Mouse (Mus musculus) heart, postnatal 4 days (tissue): ENCODE data around the gene Fam89b. TPM values are rescaled to one million over a fixed set of nuclear protein-coding genes. Genes with fewer than 3 reads are reported as not detected.

Experiments used
- DNase-seq: peaks from one replicate; pipeline ENCODE4 v3.0.0; 2021
- total RNA-seq, 2 experiments: library from RNA; stranded (reverse); gene quantifications; 2 replicates each; pipeline ENCODE4 v1.2.3; 2021

The Fam89b gene
- total RNA-seq, 2 experiments from 2014 or later, result 48.3 to 49.0 TPM

DNA sequence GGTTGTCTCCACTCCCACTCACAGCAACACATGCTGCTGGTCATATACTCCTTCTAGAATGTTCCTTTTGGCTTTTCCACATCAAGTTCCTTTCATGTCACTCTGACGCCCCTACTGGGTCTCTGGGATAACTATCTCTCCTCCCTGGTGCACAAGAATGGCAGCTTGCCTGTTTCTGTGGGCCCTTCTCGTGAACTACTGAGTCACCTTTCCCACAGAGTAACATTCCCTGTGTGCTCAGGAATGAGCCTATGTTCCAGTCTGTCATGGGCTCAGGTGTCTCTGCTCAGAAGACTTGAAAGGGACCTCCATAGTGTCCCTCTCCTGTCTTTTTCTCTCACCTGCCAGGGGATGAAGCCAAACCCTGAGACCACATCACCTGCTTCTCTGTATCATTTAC lies 10.0 kb upstream of the Fam89b start:
- no peak for DNase-seq

DNA sequence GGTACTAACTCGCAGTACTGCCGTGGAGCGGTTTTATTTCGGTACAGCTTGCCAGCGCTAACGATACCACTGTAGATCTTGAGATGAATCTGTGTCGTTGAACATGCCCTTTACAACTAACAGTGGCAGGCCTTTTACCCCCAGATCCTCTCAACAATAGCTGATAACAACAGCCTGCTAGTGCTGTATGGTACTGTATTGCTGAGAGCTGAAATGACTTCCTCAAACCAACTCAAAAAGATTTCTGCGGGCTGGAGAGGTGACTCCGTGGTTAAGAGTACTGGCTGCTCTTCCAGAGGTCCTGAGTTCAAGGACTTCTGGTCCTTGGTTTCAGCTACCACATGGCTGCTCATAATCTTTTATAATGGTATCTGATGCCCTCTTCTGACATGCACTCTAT lies 4.9 kb upstream of the Fam89b start:
- DNase-seq, result no peak

DNA sequence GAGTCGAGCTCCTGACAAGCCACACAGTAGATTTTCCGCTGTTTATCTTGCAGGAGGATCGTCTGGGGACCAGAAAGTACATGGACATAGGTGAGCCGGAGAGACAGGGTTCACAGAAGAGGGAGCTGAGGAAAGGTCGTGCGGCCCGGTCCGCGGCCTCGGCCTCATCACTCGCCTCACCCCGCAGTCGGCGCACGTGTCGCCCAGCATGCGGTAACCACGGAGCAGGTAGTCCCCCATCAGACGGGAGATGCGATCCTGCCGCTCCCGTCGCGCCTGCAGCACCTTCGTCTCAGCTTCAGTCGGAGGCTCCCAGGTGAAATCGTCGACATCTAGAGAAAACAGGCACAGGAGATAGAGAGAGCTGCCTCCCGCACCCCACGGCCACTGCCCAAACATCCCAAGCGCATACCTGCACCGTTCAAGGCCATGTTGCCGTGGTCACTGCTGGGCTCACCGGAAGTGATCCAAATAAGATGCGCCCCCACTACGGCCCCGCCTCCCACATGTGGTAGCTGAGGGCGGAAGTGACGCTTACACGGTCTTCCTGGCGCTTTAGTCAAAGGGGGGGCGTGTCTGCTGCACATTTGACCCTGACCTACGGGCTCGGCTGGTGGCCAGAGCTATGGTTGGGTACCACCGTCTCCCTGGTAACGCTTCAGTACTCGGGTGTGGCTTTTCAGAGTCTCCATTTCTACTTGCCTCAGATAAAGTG lies 2.0 kb upstream of the Fam89b start:
- DNase-seq, result peak; percentile 94

DNA sequence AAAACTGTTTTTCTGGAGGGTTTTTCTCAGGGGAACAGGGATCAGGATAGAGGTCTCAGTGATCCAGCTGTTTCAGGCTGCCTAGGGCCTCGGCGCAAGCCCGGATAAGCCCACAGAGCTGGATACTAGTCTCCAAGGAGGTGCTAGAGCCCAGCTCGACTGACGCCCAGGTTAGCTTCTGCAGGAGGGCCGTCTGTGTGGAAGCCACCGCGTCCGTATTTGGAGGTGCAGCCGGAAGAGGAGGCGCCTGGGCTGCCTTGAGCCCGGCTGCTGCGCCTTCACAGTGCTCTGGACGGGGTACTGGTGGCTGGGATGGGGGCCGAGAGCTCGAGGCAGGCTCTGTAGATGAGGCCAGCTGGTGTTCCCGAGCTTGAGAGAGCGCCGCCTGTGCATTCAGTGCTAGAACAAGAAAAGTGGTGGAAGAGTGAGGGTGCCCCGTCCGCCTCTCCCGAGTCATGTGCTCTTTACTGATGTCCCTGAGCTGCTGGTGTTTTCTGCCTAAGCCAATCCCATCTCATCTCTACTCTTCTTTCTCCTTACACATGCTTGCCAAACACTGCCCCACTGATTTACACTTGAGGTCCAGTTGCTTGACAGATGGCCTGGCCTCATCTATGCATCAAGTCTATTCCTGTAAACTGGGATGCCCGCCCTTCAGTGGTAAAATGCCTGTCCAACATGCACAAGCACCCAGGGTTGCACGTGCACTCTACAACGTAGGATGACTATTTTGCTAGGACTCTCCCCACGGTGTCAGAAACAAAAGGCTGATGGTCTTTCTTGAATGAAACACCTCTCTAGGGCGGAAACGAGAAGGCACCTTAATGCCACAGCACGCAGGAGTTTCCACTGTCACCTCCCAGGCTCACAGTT lies 1.1 kb upstream of the Fam89b start:
- peak; percentile 53 for DNase-seq

DNA sequence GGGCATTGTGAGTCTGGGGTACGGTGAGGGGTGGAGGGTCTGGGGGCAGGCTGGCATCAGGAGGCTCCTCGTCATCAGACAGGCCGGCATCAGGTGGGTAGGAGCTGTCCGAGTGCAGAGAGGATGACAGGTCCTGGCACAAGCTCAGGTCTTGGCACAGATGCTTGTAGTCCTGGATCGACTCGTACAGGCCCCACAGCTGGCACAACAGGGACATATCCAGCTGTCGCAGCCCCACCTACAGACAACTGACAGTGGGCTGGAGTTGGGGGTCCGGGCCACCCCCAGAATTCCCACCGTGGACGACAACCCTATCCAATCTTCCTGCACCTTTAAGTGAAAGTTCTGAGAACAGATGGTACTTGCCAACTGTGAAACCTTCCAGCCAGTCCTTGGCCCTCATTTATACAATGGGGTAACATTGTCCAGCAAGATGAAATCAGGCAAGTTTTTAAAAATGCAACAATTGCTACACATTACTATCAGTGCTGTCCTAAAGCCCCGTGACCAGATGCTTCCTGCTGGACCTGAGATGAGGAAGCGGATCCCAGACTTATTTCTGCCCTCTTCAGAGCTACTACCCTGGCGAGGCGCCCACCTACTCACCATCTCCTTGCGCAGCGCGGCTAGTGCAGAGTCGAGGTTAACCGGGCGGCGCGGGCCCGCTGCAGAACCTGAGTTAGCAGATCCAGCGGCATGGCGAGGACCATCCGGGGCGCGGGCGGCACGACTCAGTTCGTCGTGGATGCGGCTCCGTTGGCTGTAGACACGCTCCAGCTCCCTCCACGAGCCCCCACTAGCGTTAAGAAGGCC lies 616 bp downstream of the Fam89b start:
- peak; percentile 74 for DNase-seq

DNA sequence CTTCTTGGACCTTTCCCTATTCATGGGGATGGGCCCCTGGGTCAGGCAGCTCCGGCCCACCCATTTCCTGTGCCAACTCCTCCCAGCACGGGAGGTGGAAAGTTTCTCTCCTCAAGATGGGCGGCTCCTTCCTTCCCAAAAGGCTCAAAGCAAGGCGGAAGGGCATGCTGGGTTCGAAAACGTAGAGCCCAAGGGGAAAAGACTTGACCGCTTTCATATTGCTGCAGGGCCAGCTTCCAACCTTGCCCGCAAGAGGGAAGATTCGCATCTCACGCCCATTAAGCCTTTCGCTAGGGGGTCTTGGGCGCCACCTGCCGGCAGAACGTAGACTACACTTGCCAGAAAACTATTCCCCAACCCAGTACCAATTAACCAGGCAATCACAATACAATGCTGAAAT lies 1.8 kb downstream of the Fam89b start:
- peak; percentile 95 for DNase-seq

DNA sequence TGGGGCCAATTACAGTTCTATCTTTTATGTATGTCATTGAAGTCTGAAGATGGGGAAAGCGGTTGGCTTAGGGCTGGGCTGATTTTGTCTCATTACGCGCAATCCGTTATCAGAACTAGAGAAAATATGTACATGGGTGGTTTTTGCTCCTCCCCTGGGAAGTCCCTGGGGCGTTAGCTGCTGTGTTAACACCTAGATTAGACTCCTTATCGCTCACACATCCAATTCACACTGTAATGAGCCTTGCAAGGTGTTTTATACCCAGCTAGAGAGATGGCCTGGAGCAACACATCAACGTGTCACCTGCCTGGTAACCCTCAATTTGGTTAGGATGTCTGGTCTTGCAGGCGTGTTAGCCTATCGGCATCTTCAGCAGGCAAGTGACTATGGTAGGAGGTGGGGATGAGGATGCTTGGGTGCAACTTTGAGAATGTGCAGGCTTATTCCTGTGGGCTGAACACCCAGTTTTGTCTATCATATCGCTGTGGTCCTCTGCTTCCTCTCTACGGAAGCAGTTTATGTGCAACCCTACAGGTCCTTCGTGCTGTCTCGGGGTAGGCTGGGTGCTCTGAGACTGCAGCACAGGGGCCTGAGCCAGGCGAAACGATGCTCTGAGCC lies 2.4 kb downstream of the Fam89b start:
- DNase-seq, result no peak

DNA sequence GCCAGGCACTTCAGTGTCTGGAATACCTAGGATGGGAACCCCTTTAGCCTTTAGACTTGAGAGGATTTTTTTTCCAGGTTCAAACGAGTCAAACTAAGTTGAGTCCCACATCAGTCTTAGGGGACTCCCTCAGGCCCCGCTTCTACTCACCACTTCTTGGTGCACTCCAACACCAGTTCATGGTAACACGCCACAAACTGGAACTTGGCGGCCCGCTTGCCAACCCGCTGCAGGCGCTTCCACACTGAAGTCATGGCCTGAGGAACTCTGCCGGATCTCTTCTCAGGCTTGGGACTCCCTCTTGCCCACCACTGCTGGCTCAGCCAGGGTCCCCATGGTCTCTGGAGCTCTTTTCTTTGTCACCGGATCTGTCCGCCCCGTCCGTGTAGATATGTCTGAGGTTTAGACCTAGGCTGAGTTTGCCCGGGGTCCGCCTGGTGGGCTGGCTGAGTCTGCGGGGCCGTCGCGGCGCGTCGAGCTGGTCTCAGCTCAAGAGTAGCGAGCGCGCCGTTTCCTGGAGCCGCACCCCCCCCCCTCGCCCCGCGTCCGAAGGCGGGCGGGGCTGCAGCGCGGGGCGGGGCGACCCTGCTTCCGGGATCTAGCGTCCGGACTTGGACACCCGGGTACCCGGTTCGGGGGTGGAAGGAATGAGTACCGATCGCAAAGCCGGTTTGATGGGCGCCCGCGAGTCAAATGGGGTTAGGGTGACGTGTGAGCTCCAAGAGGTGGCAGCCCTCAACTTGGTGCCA lies 3.5 kb downstream of the Fam89b start, which contains the start of gene Ehbp1l1:
Ehbp1l1 (minus strand) TSS at position 551 of the 749 bp plus-strand sequence.
- DNase-seq, result peak; percentile 87

DNA sequence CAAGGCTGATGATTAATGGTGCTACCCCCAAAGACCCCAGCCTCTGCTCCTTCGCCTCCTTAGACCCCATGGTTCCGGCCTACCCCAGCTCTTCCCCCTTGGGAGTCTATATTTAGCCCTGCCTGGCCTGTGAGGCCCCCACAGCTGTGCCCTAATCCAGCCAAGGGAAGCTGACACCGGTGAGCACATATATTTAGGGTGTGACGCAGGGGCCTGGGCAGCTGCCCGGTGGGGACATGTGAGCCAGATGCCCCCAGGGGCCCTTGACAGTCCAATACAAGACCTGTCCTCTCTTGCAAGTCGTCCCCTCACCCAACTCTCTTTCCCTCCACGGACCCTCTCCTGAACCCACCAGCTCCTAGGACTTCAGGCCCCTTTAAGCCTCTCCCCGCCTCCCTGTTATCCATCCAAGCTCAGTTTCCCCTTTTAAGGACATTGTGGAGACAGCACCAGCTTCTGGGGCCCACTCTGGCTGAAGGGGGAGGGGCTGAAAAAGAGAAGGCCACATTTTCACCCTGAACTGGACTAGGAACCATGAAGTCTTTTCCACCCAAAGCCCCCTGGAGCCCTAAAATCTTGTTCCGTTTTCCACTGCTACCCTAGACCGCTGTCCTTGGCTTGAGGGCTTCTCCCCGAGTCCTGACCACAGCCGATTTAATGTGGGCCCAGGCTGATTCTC lies 4.3 kb downstream of the Fam89b start:
- peak; percentile 90 for DNase-seq

DNA sequence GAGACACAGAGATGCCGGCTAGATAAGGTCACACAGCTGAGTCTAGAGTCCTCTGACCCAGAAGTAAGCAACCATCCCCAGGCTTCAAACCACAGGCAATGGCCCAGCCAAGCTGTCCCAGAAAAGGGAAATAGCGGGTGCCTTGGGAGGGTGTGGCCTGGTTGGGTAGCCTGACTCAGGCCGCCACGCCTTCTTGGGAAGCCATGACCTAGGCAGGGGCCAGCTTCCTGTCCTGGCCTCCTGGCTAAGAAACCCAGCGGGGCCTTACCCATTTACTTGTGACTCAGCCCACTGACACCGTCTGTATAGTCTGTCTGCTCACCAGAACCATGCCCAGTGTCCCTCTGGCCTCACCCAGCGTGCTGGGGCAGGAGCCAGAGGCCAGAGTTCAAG lies 4.9 kb downstream of the Fam89b start:
- DNase-seq, result peak; percentile 77

DNA sequence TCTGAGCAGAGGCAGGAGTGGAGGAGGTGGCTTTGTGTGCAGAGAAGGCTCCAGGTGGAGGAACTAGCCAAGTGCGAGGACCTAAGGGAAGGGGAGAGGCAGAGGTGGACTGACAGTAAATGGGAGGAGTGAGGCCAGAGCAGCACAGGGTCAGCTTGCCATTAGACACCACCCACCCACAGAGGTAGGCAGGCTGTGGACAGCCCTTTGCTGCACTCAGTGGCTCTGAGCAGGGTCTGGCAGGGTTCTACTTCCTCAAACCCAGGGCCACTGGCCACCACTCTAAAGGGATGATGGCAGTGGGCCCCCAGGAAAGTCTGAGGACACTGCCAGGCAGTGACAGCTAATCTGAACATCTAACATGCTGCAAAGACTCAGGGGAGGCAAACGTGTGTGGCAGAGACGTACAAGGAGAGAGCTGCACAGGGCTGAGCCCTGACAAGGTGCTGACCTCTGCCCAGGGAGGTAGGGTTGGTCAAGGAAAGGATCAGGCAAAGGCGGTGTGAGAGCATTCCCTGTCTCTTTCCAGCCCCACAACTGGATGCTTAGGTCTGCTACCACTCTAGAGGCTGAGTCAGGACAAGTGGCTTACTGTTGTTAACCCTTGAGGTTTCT lies 5.4 kb downstream of the Fam89b start:
- no peak for DNase-seq

DNA sequence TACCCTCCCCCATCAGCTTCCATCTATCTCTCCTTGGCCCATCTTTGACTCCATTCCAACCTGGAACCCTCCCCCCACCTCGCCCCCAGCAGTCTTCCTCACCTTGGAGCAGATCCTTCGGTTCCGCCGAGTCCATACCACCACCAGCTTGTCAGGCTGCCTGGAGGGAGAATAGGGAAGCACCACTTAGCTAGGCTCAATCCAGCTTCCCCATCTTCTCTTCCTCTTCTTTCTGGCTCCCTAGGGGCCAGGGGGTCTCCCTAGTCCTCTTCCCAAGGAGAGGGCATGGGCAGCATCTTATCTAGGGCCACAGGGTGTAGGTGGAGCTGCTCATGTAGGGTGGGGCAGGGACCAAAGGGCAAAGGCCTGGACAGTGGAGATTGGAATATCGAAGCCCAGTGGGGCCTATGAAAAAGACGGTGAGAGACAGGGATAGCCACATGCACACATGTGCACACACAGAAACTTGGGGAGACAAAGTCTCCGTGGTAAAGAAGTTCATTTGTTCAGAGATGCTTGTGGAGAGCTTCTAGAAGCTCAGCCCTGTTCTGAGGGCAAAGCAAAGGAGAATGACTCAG lies 6.5 kb downstream of the Fam89b start:
- DNase-seq, result no peak

DNA sequence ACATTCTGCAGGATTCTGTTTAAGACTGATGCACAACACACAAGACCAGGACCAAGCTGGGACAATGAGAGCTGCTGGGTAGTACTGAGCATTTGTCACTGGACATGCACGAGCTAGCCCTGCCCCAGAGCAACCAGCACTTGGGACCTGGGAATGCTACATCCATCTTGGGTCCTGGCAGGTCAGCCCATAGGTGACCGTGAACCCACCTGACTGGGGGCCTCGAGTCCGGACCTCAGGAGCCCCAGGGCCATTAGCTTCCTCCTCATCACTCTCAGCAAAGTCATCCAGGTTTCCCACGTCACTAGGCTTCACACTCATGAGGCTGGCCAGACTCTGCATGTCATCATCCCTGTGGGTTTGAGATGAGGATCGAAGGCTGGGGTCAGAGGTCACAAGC lies 8.2 kb downstream of the Fam89b start:
- DNase-seq, result no peak

DNA sequence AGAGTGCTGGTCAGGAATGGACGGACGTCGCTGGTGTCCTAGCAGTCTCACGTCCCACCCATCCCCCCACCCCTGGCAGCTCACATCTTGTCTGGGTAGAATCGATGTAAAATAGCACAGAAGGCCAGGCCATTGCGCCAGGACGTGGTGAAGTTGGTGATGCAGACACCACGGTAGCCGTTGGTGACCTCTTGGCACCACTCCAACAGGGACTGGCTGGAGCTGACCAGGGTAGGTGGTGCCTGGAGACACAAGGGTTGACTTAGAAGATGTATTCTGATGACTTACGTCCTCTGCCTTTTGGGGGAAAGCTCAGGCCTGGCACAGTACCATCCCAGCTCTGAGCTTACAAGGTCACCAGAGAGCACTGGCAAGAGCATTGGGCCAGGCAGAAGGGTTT lies 12.5 kb downstream of the Fam89b start:
- DNase-seq, result no peak

DNA sequence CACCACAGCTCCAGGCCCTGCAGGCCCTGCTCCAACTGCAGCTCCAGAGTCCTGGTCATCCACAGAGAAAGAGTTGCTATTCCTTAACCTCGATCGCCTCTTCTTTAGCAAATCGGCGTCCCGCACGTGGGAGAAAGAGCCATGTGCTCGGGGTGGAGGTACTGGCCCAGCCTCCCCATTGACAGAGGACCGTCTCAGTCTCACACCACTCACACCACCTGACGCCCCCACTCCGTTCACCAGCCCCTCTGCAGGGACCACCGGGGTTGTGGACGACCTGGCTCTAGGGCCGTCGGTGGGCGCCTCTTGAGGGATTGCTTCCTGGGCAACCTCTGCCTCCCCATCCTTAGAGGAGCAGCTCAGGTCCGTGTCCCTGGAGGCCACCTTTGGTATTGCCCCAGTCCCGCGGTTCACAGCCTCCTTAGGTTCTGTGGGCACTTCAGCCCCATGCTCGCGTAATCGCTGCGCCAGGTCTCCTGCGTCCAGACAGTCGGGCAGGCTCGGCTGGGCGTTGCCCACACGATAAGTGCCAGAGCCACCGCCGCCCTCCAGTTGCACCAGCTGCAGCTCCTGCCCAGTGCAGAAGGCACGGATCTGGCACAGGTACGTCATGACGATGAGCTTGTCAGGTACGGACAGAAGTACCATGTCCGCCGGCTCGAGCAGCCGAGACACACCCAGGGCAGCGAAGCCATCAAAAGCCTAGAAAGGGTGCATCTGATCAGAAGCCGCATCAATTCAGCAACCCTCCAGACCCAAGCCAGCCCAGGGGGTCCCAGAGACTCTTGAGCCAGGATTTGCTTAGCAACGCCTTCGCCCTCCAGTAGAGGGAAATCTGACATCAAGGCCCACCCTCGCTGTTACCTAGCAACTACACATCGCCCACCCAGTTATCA lies 13.4 kb downstream of the Fam89b start:
- DNase-seq, result no peak

DNA sequence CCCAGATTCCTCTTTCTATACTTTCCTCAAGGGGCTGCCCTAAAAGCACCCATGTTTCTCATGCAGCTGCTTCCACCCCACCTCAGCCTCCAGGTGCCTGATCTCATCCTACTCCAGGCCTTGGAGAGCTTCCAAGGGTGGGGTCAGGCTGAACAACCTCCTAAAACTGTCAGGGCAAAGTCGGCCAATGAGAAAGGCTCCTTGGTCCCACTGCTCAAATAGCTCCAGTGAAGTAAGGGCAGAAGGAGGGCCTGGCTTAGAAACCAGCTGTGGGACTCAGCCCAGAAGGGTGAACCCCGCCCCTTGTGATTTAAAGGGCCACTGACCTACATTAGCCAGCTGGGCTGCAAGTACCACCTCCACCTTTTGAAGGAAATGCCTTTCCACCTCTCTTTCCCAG lies 15.7 kb downstream of the Fam89b start:
- peak; percentile 80 for DNase-seq

DNA sequence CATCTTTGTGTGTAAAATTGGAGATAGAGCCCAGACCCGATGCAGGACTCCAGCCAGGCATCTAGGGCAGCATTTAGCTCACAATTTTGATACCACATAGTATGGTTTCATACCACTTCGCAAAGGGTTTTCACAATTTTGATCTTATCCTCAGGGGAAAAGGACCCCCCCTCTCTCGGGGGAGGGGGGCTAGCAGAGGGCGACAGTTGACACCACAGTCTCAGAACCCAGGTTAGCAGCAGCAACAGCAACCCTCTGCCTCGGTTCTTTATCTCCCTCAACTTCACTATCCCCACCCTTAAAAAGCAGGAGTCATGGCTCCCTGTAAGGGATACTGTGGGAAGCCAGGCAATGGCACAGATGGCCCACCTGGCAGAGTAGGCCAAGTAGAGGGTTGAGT lies 16.2 kb downstream of the Fam89b start:
- no peak for DNase-seq

DNA sequence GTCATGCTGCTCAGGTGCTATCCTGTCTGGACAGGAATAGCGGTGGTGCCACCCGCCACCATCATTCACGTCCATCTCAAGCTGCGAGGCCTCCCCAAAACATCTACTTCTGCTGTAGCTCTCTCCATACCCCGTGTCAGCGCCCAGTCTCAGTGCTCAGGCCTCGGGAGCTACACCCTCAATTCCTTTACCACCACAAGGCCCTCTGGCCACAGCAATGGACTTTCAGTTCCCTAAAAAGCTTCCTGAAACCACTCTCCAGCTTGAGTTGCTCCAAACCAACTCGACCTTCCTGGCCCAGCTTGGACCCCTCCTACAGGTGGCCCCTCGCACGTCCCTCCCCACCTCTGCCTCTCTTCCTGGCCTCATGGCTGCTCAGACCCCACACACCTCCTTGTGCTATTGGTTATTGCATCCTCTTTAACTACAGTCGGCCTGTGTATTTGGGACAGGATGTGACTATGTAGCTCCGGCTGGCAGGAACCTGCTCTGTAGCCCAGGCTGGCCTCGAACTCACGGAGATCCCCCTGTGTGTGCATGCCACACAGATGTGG lies 17.5 kb downstream of the Fam89b start:
- no peak for DNase-seq

DNA sequence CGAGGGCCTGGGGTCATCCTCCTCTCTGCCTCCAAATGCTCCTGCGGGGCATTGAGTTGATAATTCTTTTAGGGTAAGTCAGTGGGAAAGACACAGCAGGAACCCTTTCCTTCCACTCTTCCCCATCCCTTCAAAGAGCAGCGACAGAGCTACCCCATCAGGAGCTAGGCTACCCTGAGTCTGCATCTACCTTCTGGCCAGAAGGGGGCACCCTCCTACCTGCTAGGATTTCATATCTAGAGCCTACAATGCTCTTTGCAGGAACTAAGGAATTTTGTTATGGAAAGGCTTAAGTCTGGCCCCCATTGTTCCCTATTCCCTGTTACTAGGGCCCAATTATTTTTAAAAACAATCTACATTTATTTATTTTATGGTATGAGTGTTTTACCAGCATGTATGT lies 18.2 kb downstream of the Fam89b start:
- peak; percentile 77 for DNase-seq
